In the genomic region with DNA sequence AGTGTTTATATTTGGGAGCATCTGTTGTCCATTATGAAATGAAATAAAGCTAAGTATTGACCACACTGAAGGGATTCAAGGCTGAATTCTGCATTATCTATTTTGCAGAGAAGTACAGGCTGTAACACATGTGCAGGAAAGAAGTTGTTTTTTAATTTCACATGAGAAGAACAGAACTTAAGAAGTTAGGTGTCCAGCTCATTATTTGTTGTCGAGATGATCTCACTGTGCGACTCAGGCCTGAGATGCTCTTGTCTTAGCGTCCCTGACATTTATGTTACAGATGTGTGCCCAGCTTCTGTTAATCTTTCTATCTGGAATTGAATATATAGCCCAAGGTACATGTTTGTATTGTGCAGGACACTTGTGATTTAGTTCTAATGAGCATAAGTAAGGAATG, we compare ENCODE assay signal across 28 mouse cellular contexts.
"Had no signal": no experiment of that assay in that cellular context is flagged by ENCODE, and none has a peak within 500 bp of the region (broad histone marks: within the 10 kb centered on the region; RNA-seq: fewer than 3 reads in every experiment).

No protein-coding gene starts in this region.

- H3K27ac ChIP-seq: heart, embryonic 13.5 days; heart, embryonic 15.5 days; hindbrain, embryonic 10.5 days; hindbrain, embryonic 12.5 days; hindbrain, embryonic 14.5 days; intestine, embryonic 15.5 days; left cerebral cortex, adult 2 months; limb, embryonic 13.5 days; liver, embryonic 13.5 days; liver, embryonic 15.5 days had no signal

- DNase-seq: gastrocnemius, adult 2 months; gastrocnemius, postnatal 10 days; gastrocnemius, postnatal 25 days; heart, adult 18-20 months; heart, postnatal 14 days; heart, postnatal 4 days; kidney, adult 18-20 months; kidney, adult 8-10 months; kidney, postnatal 10 days; kidney, postnatal 25 days; kidney, postnatal 4 days; liver; liver, embryonic 13.5 days had no signal

- H3K4me1 ChIP-seq: hindbrain, embryonic 10.5 days; hindbrain, embryonic 12.5 days; intestine, embryonic 15.5 days; liver, embryonic 13.5 days; liver, embryonic 15.5 days had no signal

- H3K27me3 ChIP-seq: heart, embryonic 13.5 days; heart, embryonic 15.5 days; hindbrain, embryonic 12.5 days; intestine, embryonic 15.5 days; limb, embryonic 13.5 days; liver, embryonic 13.5 days; liver, embryonic 15.5 days had no signal

- H3K36me3 ChIP-seq: heart, embryonic 13.5 days; heart, embryonic 15.5 days; hindbrain, embryonic 10.5 days; hindbrain, embryonic 12.5 days; intestine, embryonic 15.5 days; limb, embryonic 13.5 days; liver, embryonic 13.5 days; liver, embryonic 15.5 days had no signal

- H3K9me3 ChIP-seq: heart, embryonic 13.5 days; heart, embryonic 15.5 days; hindbrain, embryonic 10.5 days; hindbrain, embryonic 12.5 days; intestine, embryonic 15.5 days; limb, embryonic 13.5 days; liver, embryonic 13.5 days; liver, embryonic 15.5 days had no signal

- H3K4me3 ChIP-seq: gastrocnemius, adult 2 months; heart, embryonic 13.5 days; heart, embryonic 15.5 days; hindbrain, embryonic 10.5 days; hindbrain, embryonic 12.5 days; intestine, embryonic 15.5 days; layer of hippocampus, adult 2 months; left cerebral cortex, adult 2 months; limb, embryonic 13.5 days; liver, embryonic 13.5 days; liver, embryonic 15.5 days had no signal

- H3K4me2 ChIP-seq: heart, embryonic 11.5 days; heart, embryonic 13.5 days; heart, embryonic 15.5 days; hindbrain, embryonic 12.5 days; hindbrain, embryonic 14.5 days; intestine, embryonic 15.5 days; limb, embryonic 13.5 days; liver, embryonic 11.5 days; liver, embryonic 13.5 days; liver, embryonic 15.5 days had no signal

- H3K9ac ChIP-seq: heart, embryonic 13.5 days; heart, embryonic 15.5 days; hindbrain, embryonic 12.5 days; hindbrain, embryonic 14.5 days; intestine, embryonic 15.5 days; limb, embryonic 13.5 days; liver, embryonic 13.5 days; liver, embryonic 15.5 days had no signal

- ATAC-seq: hindbrain, embryonic 16.5 days; inflammation-experienced regulatory T-cells, adult 6 months; intestine, embryonic 15.5 days; intestine, postnatal 0 days had no signal
